Mouse (Mus musculus): Measurements from ENCODE around the gene Oprd1.

DNA sequence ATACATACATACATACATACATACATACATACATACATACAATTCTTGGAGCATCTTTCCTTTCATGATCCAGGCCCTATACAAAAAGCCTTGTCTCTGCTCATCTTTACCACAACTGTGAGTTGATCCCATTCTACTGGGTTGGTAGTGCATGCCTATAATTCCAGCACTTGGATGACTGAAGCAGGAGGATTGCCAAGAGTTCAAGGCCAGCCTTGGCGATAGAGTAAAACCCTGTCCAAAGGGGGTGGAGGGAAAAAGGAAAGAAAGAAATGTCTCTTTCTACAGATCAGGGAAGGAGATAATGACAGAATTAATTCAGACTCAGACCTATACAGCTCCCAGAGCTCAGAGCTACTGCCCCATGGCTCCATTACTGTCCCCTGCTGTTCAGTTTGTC lies 21.1 kb downstream of the Oprd1 start:
- TF ChIP-seq CTCF (IDR thresholded peaks at IDR 0.05; ENCODE audit: extremely low read depth, insufficient read length, insufficient replicate concordance, low read depth, low read length) (no peak), POLR2A (IDR thresholded peaks at IDR 0.05; ENCODE audit: low read depth, low read length) (no peak)
